Mouse (Mus musculus) spleen, postnatal 14 days (tissue): ENCODE results near the gene Catsperg1.

Experiments used
- DNase-seq, 2 experiments: peaks; one replicate each; pipeline ENCODE4 v3.0.0; 2021 to 2022; ENCODE audit warnings: low spot score in 2 of 2

Catsperg1 gene

DNA sequence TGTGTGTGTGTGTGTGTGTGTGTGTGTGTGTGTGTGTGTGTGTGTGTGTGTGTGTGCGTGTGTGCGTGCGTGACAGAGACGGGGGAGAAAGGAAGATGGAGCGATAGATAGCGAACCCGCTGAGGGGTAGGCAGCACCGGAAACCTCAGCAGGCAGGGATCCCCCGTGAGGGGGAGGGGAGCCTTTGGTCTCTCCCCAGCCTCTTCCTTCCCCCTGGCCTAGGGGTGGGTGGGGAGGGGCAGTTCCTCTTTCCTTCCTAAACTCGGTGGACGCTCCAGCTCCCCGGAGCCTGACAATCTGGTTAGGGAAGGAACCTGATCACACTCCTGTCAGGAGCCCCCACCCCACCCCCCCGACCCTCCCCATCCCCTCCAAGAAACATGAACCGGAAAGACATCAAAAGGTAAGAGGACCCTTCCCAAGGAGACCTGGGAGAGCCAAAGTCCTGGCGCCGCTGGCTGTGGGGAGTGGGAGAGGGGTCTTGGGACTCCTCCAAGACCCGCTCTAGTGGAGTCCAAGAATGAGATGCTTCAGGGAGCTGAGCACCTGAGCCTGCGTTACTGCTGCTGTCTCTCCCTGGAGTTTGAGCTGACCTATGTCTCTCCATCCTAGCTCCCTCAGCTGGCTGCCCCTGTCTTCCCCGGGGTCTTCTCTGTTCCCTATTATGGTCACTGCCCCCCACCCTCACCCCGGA is 79.0 kb downstream of the Catsperg1 start, which contains the start of gene Rasgrp4:
Gene Rasgrp4, plus strand, starts transcription at position 159 of the 694 bp plus-strand sequence.
- DNase-seq: peak; percentile 29 to 38

DNA sequence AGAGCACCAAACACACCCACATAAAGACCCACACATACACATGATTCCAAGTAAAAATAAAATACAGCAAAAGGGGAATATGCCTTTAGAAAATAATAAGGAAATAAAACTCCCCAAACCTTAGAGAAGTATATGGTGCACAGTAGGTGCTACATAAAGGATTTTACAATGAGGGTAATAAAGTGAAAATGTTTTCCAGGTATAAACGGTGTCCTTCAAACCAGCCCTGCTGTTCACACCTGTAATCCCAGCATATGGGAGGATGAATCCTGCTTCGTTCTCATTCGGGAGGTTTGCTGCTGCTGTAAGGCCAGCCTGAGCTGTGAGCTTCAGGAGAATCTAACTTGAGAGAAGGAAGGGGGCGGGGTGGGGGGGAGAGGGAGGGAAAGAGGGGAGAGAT is 79.6 kb downstream of the Catsperg1 start:
- no peak for DNase-seq
